Mouse (Mus musculus): ENCODE measurements around the gene Napsa.

The Napsa gene

DNA sequence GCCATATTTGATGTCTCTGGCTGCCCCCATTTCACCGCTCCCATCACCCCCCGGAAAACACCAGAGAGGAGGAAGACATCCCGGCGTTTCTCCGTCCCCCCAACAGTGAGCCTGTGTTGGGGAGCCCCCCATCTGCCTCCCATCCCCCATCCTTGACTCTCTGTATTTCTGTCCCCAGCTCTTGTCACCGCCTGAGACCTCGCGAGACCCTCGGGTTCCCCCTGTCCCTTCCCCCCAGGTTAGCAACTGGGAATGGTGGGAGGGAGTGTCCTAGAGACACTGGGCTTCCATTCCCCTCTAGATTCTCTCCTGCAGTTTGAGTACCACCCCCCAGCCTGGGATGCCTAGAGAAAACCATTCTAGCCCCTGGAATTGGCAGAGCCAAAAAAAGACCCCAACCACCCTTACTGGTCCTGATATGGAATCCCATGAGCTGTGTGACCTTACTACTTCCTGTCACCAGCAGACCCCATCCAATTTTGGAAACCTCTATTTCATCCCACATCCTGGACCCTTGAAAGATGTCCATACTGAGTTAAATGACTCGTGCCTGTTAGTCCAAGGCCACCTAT lies 28.6 kb downstream of the Napsa start:
- no peak for DNase-seq

GRCm38 (mm10) chr7:44601646-44602045 lies 29.5 kb downstream of the Napsa start:
- no peak for DNase-seq

- DNase-seq = no peak
Observed at GRCm38 (mm10) chr7:44602443-44602842, 30.3 kb downstream of the Napsa start.

DNA sequence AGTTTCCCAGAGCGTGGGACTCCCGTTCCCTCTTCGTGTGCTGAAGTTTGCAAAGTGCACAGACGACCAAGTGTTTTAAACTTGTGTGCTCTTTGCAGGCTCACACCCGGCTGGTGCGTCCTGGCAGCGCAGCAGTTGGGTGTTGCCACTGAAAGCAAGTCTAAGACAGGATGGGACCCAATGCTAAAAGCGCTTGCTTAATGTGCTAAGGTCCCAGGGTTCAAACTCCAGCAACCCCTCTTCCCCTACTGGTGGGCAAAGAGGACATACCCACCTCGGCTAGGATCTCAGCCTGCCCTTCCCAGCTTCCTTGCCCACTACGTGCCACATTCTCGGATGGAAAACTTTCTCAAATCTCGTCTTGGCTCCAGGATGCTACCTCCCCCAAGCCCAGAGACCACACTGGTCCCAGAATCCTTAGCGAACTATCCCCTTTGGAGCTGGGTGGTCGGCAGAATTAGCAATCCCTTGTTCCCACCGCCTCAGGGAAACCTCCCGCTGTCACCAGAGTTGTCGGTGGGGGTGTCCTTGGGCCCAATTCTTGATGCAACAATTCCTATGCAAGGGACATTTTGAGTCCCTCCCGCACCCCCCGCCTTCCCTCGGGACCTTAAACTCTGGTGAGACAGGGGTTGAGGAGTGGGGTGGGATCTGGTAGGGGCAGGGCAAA lies 31.1 kb downstream of the Napsa start:
- no peak for DNase-seq

DNA sequence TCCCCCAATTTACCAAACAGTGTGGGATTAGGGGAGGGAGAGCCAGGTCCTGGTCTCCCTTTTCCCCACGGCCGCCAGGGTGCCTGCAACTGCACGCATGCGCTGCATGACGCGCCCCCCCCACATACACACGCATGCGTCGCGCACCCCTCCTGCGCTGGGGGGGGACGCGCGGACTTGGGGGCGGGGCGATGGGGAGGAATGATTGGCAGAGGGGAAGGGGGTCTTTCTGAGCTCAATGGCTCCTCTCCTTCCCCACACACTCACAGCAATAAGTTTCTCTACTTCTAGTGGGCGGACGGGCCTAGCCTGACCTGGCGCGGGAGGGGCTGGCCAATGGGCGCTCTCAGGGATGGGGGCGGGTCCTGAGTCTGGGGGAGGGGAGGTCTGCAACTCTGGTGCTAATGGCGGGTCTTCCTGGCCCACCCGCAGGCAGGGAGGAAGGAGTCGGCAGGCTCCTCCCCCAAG lies 32.0 kb downstream of the Napsa start:
- DNase-seq = no peak

- DNase-seq = no peak
Observed at GRCm38 (mm10) chr7:44604619-44605018, 32.4 kb downstream of the Napsa start.

DNA sequence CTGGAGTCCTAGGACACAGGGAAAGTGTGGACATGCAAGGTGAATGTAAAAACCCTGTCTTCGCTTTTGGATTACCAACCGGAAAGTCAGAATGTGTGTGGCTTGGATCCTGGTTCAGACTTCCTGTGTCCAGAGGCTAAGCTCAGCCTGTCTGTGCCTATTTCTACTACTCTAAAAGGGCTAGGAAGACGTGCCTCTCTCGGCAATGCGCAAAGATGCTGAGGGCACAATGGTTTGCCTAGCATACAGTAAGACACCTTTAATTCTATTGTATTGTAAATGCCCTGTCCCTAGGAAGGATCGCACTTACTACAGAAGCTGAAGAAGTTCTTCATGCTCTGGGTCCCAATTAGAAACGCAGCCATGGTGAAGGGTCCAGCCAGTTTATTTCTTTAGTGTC lies 33.3 kb downstream of the Napsa start:
- no peak for DNase-seq

GRCm38 (mm10) chr7:44606171-44606901 lies 34.2 kb downstream of the Napsa start:
- DNase-seq = no peak

- DNase-seq = no peak
Observed at GRCm38 (mm10) chr7:44612192-44612591, 40.0 kb downstream of the Napsa start.

DNA sequence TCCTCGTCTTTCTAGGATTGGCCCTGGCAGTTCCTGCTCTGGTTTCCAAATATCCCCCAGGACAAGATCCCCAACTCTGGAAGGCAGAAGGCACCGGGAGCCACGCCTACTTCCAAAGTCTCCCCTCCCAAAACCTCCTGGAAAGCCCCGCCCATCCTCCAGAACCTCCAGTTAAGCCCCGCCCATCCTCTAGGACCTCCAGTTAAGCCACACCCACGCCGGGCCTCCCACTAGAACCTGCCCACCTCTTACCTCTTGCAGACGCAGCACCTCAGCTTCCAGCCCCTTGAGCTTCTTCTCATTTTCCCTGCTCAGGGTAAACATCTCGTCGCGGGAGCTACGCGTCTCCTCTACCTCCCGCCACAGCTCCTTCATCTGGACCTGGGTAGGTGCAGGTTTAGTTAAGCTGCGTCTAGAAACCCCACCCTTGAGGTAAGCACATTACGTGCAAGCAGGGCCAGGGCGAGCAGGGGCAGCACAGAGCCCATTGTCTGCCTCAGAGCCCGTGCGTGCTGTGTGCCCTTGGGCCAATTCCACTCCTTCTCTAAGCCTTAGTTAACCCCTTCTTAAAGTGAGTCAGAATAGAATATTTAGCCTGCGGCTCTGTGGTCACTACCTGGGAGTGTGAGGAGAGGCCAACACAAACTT lies 42.0 kb downstream of the Napsa start:
- no peak for DNase-seq

DNA sequence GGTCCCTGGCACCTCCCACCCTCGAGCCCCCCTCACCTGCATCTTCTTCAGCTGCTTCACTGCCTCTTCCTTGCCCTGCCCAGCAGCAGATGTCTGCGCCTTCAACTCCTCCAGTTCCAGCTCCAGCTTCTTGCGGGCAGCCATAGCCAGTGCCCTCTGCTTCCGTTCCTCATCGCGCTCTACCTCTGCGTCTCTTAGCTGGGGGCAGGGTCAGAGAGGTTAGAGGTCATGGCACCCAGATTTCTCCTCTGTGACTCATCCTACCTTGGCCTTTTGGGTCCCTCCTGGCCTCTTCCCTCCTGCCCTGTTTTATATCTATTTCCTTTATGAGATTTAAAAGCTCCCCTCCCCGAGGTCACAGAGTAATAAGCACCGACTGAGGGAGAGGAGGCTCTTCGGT lies 43.1 kb downstream of the Napsa start:
- DNase-seq = no peak

- no peak for DNase-seq
Observed at GRCm38 (mm10) chr7:44615987-44616386, 43.8 kb downstream of the Napsa start.

GRCm38 (mm10) chr7:44617059-44617458 lies 44.9 kb downstream of the Napsa start:
- DNase-seq = no peak

DNA sequence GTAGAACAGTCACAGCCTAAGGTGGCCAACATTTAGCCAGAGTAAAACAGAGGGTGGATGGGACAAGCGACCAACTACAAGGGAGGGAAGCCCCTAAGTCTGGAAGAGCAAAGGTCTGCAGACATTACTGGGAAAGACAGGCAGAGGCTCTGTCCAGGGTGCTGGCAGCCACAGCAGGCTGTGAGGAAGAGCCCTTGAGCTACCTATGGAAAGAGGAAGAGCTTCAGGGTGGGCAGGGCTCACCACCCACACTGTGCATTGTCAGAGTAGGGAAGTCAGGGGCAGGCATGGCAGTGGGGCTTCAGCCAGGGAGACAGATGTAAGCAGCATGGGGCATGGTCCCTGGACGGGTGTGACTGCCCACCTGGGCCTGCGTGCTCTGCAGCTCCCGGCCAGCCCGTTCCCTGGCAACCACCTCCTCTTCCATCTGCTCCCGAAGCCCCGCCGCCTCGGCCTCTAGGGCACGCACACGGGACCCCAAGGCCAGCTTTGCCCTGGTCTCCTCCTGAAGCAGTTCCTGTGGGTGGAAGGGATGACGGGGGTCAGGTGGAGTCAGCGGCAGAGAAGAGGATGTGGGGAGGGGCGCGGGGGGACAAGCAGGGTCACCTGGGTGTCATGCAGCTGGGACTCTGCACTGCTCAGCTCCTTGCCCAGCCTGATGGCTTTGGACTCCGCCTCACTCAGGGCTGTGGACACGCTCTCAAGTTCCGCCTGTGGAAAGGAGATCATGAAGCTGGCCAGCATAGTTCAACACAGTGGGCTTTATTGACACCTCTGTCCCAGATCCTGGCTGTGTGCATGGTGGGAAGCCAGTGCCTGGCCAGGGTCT lies 51.7 kb downstream of the Napsa start:
- no peak for DNase-seq

- DNase-seq = no peak
Observed at GRCm38 (mm10) chr7:44624543-44624826, 52.3 kb downstream of the Napsa start.

DNA sequence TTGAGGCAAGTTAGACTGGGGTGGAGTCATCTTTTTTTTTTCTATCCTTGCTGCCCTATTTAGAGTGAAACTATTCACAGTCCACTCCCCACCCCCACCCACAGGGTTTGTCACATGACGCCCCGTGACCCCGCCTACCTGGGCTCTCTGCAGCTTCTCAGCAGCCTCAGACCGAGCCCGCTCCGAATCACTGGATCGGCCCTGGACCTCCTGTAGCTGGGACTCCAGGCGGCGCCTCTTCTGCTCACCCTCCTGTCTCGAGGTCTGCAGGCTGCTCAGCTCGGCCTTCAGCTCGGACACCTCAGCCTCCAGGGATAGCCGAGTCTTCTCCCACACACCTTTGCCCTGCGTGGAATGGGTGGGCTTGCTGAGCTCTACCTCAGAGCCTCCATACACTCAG lies 52.6 kb downstream of the Napsa start:
- DNase-seq = no peak

DNA sequence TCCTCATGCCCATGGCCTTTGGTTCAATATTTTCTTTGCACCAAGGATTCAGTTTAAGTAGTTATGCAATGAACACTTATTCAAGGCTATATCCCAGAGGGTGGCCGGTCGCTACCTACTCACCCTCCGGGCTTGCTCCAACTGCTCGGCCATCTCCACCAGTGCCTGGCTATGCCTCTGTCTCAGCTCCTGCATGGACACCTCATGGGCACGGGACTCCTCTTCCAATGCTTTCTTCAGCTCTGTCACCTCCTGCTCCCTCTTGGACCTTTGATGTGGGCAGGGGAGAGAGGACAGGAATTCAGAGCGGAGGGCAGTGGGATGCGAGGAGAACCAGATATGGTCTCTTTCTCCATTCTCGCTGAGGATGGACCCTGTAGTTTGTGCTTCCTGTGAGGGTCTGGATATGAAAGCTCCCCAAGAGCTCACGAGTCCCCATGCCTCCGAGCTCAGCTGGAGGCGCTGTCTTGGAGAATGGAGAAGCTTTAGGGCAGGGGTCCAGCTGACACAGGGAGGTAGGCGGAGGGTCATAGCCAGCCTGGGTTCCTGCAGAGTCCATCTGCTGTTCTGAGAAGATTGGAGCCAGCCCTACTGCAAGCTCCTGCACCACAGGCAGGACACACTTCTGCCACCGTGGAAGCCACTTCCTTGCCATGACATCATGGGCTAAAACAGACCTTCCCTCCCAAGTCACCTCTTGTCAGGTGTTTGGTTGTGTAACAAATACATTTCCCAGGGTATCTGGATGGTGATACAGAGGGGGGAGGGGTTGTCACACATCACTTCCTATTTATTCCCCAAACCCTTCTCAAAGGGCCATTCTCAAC lies 53.3 kb downstream of the Napsa start:
- no peak for DNase-seq

GRCm38 (mm10) chr7:44626068-44626385 lies 53.8 kb downstream of the Napsa start:
- DNase-seq = no peak

- DNase-seq = no peak
Observed at GRCm38 (mm10) chr7:44626966-44627365, 54.8 kb downstream of the Napsa start.

DNA sequence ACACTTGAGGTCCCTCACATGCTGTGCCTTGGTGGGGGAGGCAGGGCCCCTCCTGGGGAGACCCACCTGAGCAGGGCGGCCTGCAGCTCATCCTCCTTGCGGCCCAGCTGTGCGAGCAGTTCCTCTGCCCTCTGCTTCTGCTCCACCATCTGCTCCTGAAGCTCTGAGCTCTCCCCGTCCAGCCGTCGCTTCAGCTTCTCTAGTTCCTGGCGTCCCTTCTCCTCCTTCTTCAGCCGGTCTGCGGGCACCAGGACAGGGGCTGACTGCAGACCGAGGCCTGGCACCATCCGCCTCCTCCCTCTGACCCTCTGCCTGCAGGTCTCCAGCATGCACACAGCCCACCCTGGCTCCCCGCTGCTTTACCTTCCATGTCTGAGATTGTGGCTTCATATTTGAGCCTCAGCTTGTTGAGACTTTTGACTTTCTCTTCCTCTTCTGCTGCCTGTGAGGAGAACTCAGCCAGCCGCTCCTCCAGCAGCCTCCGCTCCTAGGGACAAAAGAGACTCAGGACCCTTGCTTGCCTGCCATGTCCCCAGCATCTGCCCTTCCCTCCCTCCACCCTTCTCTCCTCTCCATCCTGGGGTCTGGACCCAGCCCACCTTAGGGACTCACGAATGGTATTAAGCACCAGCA lies 56.3 kb downstream of the Napsa start:
- DNase-seq = no peak

- DNase-seq = no peak
Observed at GRCm38 (mm10) chr7:44630437-44630836, 58.3 kb downstream of the Napsa start.

- DNase-seq = no peak
Observed at GRCm38 (mm10) chr7:44632676-44633075, 60.5 kb downstream of the Napsa start.
